Mouse (Mus musculus) cerebellum, adult 2 months (tissue): ENCODE data around the gene Abcc12.
A peak's percentile ranks its signal among the peaks of the same experiment; 100 is the strongest.

Experiments used
- CTCF ChIP-seq: fragments of 200-500 bp; IDR thresholded peaks from 2 replicates; pipeline ENCODE4 v1.5.1; 2011; ENCODE audit warnings: low read depth, mild to moderate bottlenecking, control low read depth, low read length, moderate library complexity, borderline replicate concordance; ENCODE audit not compliant: insufficient read depth
- POLR2A ChIP-seq: fragments of 200-500 bp; IDR thresholded peaks from 2 replicates; pipeline ENCODE4 v1.6.1; 2011; ENCODE audit warnings: low read length, control low read depth, borderline replicate concordance; ENCODE audit not compliant: insufficient read depth

DNA sequence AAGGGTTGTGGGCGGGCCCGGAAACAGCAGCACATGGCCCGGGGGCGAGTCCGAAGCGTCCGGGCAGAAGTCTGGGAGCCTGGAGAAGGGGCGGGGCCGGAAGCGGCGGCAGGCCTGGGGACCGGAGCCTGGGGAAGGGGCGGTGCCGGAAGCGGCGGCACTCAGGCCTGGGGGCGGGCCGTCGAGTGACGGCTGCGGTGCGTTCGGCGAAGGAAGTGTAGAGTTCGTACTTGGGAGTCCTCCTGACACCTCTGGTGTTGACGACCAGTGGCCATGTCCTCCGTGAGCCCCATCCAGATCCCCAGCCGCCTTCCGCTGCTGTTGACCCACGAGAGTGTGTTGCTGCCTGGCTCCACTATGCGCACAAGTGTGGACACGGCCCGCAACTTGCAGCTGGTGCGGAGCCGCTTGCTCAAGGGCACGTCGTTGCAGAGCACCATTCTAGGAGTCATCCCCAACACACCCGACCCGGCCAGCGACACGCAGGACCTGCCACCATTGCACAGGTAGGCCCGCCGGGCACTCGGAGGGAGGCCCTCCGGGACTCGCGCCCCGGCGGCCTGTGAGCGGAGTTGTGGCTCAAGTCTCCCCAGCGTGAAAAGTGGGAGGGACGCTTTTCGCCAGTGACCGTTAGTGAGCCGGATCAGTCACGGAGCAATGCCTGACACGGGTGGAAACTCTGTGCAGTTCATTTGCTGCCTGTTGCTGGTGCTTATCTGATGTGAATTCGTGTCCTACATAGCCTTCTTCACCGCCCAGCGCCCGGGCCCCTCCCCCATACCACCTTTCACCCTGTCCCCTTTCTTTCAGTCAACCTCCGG, 43.6 kb upstream of the Abcc12 start, which contains the start of gene Lonp2:
- TF ChIP-seq CTCF (no peak), POLR2A (peak; percentile 65; the same call in 1 of the 2 replicates)
